ENCODE assay signal across 8 mouse cellular contexts in the genomic region with DNA sequence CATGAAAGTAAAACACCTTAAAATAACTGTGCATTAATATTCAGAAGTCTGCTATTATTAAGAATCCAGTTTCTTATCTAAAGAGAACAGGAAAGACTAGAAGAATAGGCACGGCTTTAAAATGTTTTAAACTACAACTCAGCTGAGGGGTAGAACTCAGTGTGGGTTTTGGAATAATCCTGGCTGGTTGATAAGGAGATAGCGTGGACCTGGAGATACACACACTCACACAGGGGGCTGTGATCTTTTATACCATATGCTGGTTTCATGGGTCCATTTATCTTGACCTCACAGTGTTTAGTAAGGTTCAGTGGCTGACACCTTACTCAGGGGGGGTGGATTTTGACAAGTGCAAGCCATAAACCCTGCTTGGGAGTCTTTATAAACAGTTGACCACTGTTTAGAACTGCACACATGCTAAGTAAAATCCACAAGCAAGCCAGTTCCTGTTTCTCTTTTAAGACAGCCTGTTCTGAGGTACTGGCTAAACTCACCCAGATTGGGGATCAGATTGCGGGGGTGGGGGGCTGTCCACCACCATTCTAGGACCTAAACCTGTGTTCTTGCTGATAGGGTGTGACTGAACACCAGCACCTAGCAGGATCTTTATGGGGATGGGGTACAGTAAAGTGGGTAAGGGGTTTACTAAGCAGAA. TPM values are rescaled to one million over a fixed set of nuclear protein-coding genes. Genes with fewer than 3 reads are reported as not detected.
DNase-seq lines count a peak whose midpoint lies in the region; ATAC-seq and TF ChIP-seq lines count a peak whose summit lies in the region.

No protein-coding gene starts in this region.

- H3K4me3 ChIP-seq in kidney, embryonic 14.5 days (ENCODE audit: low read length): peak overlapping the region; percentile 84
- peak overlapping the region; percentile 75 for H3K4me3 ChIP-seq in bone marrow macrophage, adult 2 months (ENCODE audit: insufficient read depth, low read length)
- H3K4me3 ChIP-seq in hindbrain, postnatal 0 days (ENCODE audit: low read length): peak overlapping the region; percentile 98
- H3K4me3 ChIP-seq in midbrain, embryonic 16.5 days (ENCODE audit: low read depth, low read length): peak overlapping the region; percentile 96

- peaks cover 14% of the 10 kb centered on the region; the same call in 1 of the 2 replicates for H3K36me3 ChIP-seq in kidney, embryonic 14.5 days (ENCODE audit: control insufficient read depth, insufficient read depth, low read length)
- peaks cover 11% of the 10 kb centered on the region; the same call in 1 of the 2 replicates for H3K36me3 ChIP-seq in hindbrain, postnatal 0 days (ENCODE audit: insufficient read depth, low read length)
- H3K36me3 ChIP-seq in midbrain, embryonic 16.5 days (ENCODE audit: control insufficient read depth, insufficient read depth, low read length): peaks cover 10% of the 10 kb centered on the region; the same call in 1 of the 2 replicates

- H3K4me1 ChIP-seq in kidney, embryonic 14.5 days (ENCODE audit: control insufficient read depth, insufficient read depth, low read length): 0 out of 2 replicates have a peak, but pooled peaks cover 2% of the 10 kb centered on the region
- peaks cover 13% of the 10 kb centered on the region for H3K4me1 ChIP-seq in bone marrow macrophage, adult 2 months (ENCODE audit: control insufficient read depth, insufficient read depth, low read length)
- peaks cover 6% of the 10 kb centered on the region; the same call in 1 of the 2 replicates for H3K4me1 ChIP-seq in hindbrain, postnatal 0 days (ENCODE audit: insufficient read depth, low read length)
- H3K4me1 ChIP-seq in midbrain, embryonic 16.5 days (ENCODE audit: control insufficient read depth, insufficient read depth, low read length): peaks cover 12% of the 10 kb centered on the region

- no peak for TF ChIP-seq POLR2A in bone marrow macrophage, adult 2 months (IDR thresholded peaks at IDR 0.05; ENCODE audit: borderline replicate concordance, low read depth, low read length)

- H3K9ac ChIP-seq in kidney, embryonic 14.5 days (ENCODE audit: low read depth, low read length): peak overlapping the region; percentile 89; the same call in 1 of the 2 replicates
- H3K9ac ChIP-seq in hindbrain, postnatal 0 days (replicated peaks; ENCODE audit: low read length): peak overlapping the region; percentile 97
- peak overlapping the region; percentile 98 for H3K9ac ChIP-seq in midbrain, embryonic 16.5 days (ENCODE audit: low read depth, low read length)

- peak overlapping the region; percentile 78; the same call in 1 of the 2 replicates for H3K27ac ChIP-seq in kidney, embryonic 14.5 days (ENCODE audit: low read depth, low read length)
- H3K27ac ChIP-seq in bone marrow macrophage, adult 2 months (ENCODE audit: insufficient read depth, low read depth, low read length): peak overlapping the region; percentile 78
- peak overlapping the region; percentile 88 for H3K27ac ChIP-seq in hindbrain, postnatal 0 days
- peak overlapping the region; percentile 85 for H3K27ac ChIP-seq in midbrain, embryonic 16.5 days (ENCODE audit: low read length)

- peak overlapping the region; percentile 67 for H3K4me2 ChIP-seq in kidney, embryonic 14.5 days (replicated peaks; ENCODE audit: low read depth, low read length)
- H3K4me2 ChIP-seq in hindbrain, postnatal 0 days (ENCODE audit: low read depth, low read length): peak overlapping the region; percentile 93
- peak overlapping the region; percentile 95 for H3K4me2 ChIP-seq in midbrain, embryonic 16.5 days (ENCODE audit: low read length)

- no peak for TF ChIP-seq CTCF in bone marrow macrophage, adult 2 months (IDR thresholded peaks at IDR 0.05; ENCODE audit: low read depth, low read length)
- no peak for TF ChIP-seq CTCF in hindbrain, postnatal 0 days (IDR thresholded peaks at IDR 0.05; ENCODE audit: low read depth)

- no peaks in the 10 kb centered on the region for H3K9me3 ChIP-seq in kidney, embryonic 14.5 days (ENCODE audit: control insufficient read depth, low read length)
- H3K9me3 ChIP-seq in hindbrain, postnatal 0 days (ENCODE audit: low read length): no peaks in the 10 kb centered on the region
- H3K9me3 ChIP-seq in midbrain, embryonic 16.5 days (replicated peaks; ENCODE audit: control insufficient read depth, low read length, poor library complexity, severe bottlenecking): no peaks in the 10 kb centered on the region

- ATAC-seq in kidney, embryonic 14.5 days (ENCODE audit: low FRiP score, low TSS enrichment): no peak
- no peak for ATAC-seq in hindbrain, postnatal 0 days
- no peak for ATAC-seq in midbrain, embryonic 16.5 days
- no peak for ATAC-seq in frontal cortex, adult (ENCODE audit: low TSS enrichment)

- 53% methylated on average over 3 of the region's 3 CpGs for WGBS in kidney, embryonic 14.5 days
- WGBS in hindbrain, postnatal 0 days: 53% methylated on average over 3 of the region's 3 CpGs
- 56% methylated on average over 3 of the region's 3 CpGs for WGBS in midbrain, embryonic 16.5 days

- no peak for DNase-seq in kidney, postnatal 14 days
- DNase-seq in hindbrain, postnatal 0 days (ENCODE audit: low spot score): no peak
- DNase-seq in cerebellum, adult 9-11 months: no peak
- DNase-seq in adrenal gland, postnatal 25 days: no peak

- H3K27me3 ChIP-seq in kidney, embryonic 14.5 days (ENCODE audit: control insufficient read depth, insufficient read depth, low read length): no peaks in the 10 kb centered on the region
- no peaks in the 10 kb centered on the region for H3K27me3 ChIP-seq in hindbrain, postnatal 0 days (ENCODE audit: insufficient read depth, low read length)
- no peaks in the 10 kb centered on the region for H3K27me3 ChIP-seq in midbrain, embryonic 16.5 days (ENCODE audit: control insufficient read depth, insufficient read depth, low read depth, low read length)

RNA-seq across cellular contexts. Expression of a gene that starts 1.0 kb away (rescaled TPM):
- 3.2 and 5.2 TPM in 2 replicates for polyA plus RNA-seq in kidney, embryonic 14.5 days (2014; fragmentation: Nextera tagmentation; extraction: Ambion mirVana)
- 11.4 and 12.2 TPM in 2 replicates for polyA plus RNA-seq in bone marrow macrophage, adult 2 months (2012; ENCODE audit: insufficient read depth, insufficient read length, missing spikeins)
- total RNA-seq in hindbrain, postnatal 0 days (2014; rRNA removed): 17.5 and 21.0 TPM in 2 replicates
- polyA plus RNA-seq in hindbrain, postnatal 0 days (2015; fragmentation: Nextera tagmentation; extraction: Ambion mirVana): 6.1 and 6.8 TPM in 2 replicates
- 6.6 and 7.3 TPM in 2 replicates for polyA plus RNA-seq in midbrain, embryonic 16.5 days (2015; fragmentation: Nextera tagmentation; extraction: Ambion mirVana)
- 25.3 and 32.2 TPM in 2 replicates for total RNA-seq in adrenal gland, postnatal 25 days (2021)

RNA-seq across cellular contexts. Expression of a gene that starts 3.7 kb away (rescaled TPM):
- polyA plus RNA-seq in kidney, embryonic 14.5 days (2014; fragmentation: Nextera tagmentation; extraction: Ambion mirVana): 14.5 and 24.3 TPM in 2 replicates
- 34.2 and 35.1 TPM in 2 replicates for polyA plus RNA-seq in bone marrow macrophage, adult 2 months (2012; ENCODE audit: insufficient read depth, insufficient read length, missing spikeins)
- total RNA-seq in hindbrain, postnatal 0 days (2014; rRNA removed): 25.9 and 29.1 TPM in 2 replicates
- polyA plus RNA-seq in hindbrain, postnatal 0 days (2015; fragmentation: Nextera tagmentation; extraction: Ambion mirVana): 17.9 and 20.3 TPM in 2 replicates
- 20.7 and 21.7 TPM in 2 replicates for polyA plus RNA-seq in midbrain, embryonic 16.5 days (2015; fragmentation: Nextera tagmentation; extraction: Ambion mirVana)
- total RNA-seq in adrenal gland, postnatal 25 days (2021): 21.3 and 32.3 TPM in 2 replicates

RNA-seq across cellular contexts. Expression of a gene that starts 36.3 kb away (rescaled TPM):
- polyA plus RNA-seq in kidney, embryonic 14.5 days (2014; fragmentation: Nextera tagmentation; extraction: Ambion mirVana): not detected in 2 replicates
- polyA plus RNA-seq in bone marrow macrophage, adult 2 months (2012; ENCODE audit: insufficient read depth, insufficient read length, missing spikeins): not detected in 2 replicates
- total RNA-seq in hindbrain, postnatal 0 days (2014; rRNA removed): not detected in 2 replicates
- polyA plus RNA-seq in hindbrain, postnatal 0 days (2015; fragmentation: Nextera tagmentation; extraction: Ambion mirVana): 0.23 and 0.26 TPM in 2 replicates
- 0.40 TPM in 1 of 2 replicates, not detected in the other for polyA plus RNA-seq in midbrain, embryonic 16.5 days (2015; fragmentation: Nextera tagmentation; extraction: Ambion mirVana)
- 0.52 TPM in 1 of 2 replicates, not detected in the other for total RNA-seq in adrenal gland, postnatal 25 days (2021)

RNA-seq across cellular contexts. Expression of a gene that starts 43.2 kb away (rescaled TPM):
- 1.1 and 1.6 TPM in 2 replicates for polyA plus RNA-seq in kidney, embryonic 14.5 days (2014; fragmentation: Nextera tagmentation; extraction: Ambion mirVana)
- polyA plus RNA-seq in bone marrow macrophage, adult 2 months (2012; ENCODE audit: insufficient read depth, insufficient read length, missing spikeins): not detected in 2 replicates
- total RNA-seq in hindbrain, postnatal 0 days (2014; rRNA removed): 0.72 TPM in 1 of 2 replicates, not detected in the other
- 0.60 and 0.62 TPM in 2 replicates for polyA plus RNA-seq in hindbrain, postnatal 0 days (2015; fragmentation: Nextera tagmentation; extraction: Ambion mirVana)
- not detected in 2 replicates for polyA plus RNA-seq in midbrain, embryonic 16.5 days (2015; fragmentation: Nextera tagmentation; extraction: Ambion mirVana)
- 45.1 and 50.4 TPM in 2 replicates for total RNA-seq in adrenal gland, postnatal 25 days (2021)

RNA-seq across cellular contexts. Expression of a gene that starts 56.5 kb away (rescaled TPM):
- polyA plus RNA-seq in kidney, embryonic 14.5 days (2014; fragmentation: Nextera tagmentation; extraction: Ambion mirVana): not detected in 2 replicates
- not detected in 2 replicates for polyA plus RNA-seq in bone marrow macrophage, adult 2 months (2012; ENCODE audit: insufficient read depth, insufficient read length, missing spikeins)
- total RNA-seq in hindbrain, postnatal 0 days (2014; rRNA removed): not detected in 2 replicates
- not detected in 2 replicates for polyA plus RNA-seq in hindbrain, postnatal 0 days (2015; fragmentation: Nextera tagmentation; extraction: Ambion mirVana)
- polyA plus RNA-seq in midbrain, embryonic 16.5 days (2015; fragmentation: Nextera tagmentation; extraction: Ambion mirVana): not detected in 2 replicates
- not detected in 2 replicates for total RNA-seq in adrenal gland, postnatal 25 days (2021)
